Mouse (Mus musculus): ENCODE results near the gene Gm10600. TPM values are rescaled to one million over a fixed set of nuclear protein-coding genes. Genes with fewer than 3 reads are reported as not detected.

Gm10600 gene
- polyA plus RNA-seq (2012; rRNA removed; ENCODE audit: low replicate concordance), result not detected in 2 replicates

GRCm38 (mm10) chr4:42240339-42240738, at the start of gene Gm10600:
Gm10600 (plus strand) TSS chr4:42240639.

GRCm38 (mm10) chr4:42255467-42255866, 15.0 kb downstream of the Gm10600 start, which contains the start of gene Ccl21b:
Ccl21b (plus strand) TSS chr4:42255767.

Other genes starting within 250 kb of the Gm10600 start
- gene Gm21093, start 205.9 kb upstream of the Gm10600 start, polyA plus RNA-seq (2012; rRNA removed; ENCODE audit: low replicate concordance), result not detected in 2 replicates
- gene Gm3893, start 149.4 kb upstream of the Gm10600 start, polyA plus RNA-seq (2012; rRNA removed; ENCODE audit: low replicate concordance), result not detected in 2 replicates
- gene Gm13304, start 125.8 kb upstream of the Gm10600 start, polyA plus RNA-seq (2012; rRNA removed; ENCODE audit: low replicate concordance), result 0.28 TPM in 1 of 2 replicates, not detected in the other
- not detected in 2 replicates for gene Gm13306, start 87.2 kb upstream of the Gm10600 start, polyA plus RNA-seq (2012; rRNA removed; ENCODE audit: low replicate concordance)
- gene Gm13305, start 72.0 kb upstream of the Gm10600 start, polyA plus RNA-seq (2012; rRNA removed; ENCODE audit: low replicate concordance), result not detected in 2 replicates
- gene Ccl21b, start 15.1 kb downstream of the Gm10600 start, polyA plus RNA-seq (2012; rRNA removed; ENCODE audit: low replicate concordance), result 1.1 TPM in 1 of 2 replicates, not detected in the other
- not detected in 2 replicates for gene Gm21953, start 53.6 kb downstream of the Gm10600 start, polyA plus RNA-seq (2012; rRNA removed; ENCODE audit: low replicate concordance)
- not detected in 2 replicates for gene Fam205a3, start 77.7 kb downstream of the Gm10600 start, polyA plus RNA-seq (2012; rRNA removed; ENCODE audit: low replicate concordance)
- not detected in 2 replicates for gene Gm21586, start 198.7 kb downstream of the Gm10600 start, polyA plus RNA-seq (2012; rRNA removed; ENCODE audit: low replicate concordance)
- not detected in 2 replicates for gene Gm2163, start 226.1 kb downstream of the Gm10600 start, polyA plus RNA-seq (2012; rRNA removed; ENCODE audit: low replicate concordance)